Mouse (Mus musculus) erythroblast, embryonic 14.5 days (primary cell): ENCODE results near the gene AC124502.3.

Experiments
- GATA1 ChIP-seq: IDR thresholded peaks from 2 replicates; pipeline ENCODE4 v1.6.1; 2012; ENCODE audit warnings: low read length, inconsistent platforms, mixed read lengths
- TAL1 ChIP-seq: IDR thresholded peaks from 3 replicates; pipeline ENCODE4 v1.6.1; 2012; ENCODE audit warnings: low read length, inconsistent platforms, mixed read lengths

DNA sequence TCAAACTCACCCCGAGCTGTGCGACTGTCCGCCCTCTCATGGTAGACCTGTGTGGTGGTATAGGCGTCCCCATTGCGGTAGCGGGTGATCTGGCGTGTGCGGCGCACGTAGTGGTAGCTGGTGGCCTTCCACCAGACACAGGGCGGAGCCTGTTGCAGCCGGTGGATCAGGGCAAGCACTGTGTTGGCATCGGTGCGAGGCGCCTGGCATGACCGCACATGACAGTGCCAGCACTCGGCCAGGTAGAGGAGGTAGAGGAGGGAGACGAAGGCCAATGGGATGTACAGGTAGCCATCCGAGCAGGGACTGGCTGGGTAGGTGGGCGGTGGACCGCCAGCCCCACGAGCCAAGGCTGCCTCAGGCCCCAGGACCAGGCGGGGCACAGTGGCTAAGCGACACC lies 43.9 kb downstream of the AC124502.3 start:
- TF ChIP-seq GATA1: no peak
- TF ChIP-seq TAL1: no peak
